Mouse (Mus musculus): ENCODE measurements around the gene G6pc. TPM values are rescaled to one million over a fixed set of nuclear protein-coding genes. Genes with fewer than 3 reads are reported as not detected.

Gene G6pc
- polyA plus RNA-seq, 1 experiment from 2014 or later: not detected

DNA sequence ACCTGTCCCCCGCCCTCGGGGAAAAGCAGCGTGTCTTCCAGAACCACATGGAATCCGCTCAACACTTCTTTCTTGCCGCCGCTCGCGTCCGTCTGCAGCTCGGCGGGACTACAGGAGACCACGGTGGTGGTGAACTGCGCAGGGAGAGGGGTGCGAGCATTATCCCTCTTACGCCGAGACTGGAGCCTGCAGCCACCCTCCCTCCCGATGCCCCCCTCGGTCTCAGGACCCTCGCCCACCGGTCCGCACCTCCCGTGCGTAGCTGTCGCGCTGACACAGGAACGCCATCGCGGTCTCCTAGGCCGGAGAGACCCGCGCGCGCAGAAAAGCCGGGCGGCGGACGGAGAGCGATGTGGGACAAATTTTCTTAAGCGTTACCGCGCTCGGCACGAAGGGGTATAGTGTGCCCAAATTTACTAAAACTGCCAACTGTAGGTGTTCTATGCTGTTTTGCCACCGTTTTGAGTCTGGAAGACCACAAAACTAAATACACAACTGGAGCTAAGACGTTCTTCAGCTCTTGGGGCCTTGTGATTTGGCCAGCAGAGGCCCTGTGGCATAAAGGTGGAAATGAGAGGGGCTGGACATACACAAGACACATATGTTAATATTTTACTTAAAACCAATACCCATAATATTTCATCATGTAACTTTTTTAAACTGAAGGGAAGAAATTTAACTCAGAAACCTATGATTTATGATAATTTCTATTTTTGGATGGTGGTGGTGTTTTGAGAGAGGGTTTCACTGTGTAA is 49.9 kb downstream of the G6pc start, which contains the start of gene Aarsd1:
TSS of gene Aarsd1 (minus strand) at position 515 of the 755 bp plus-strand sequence.
- ATAC-seq (ENCODE audit: insufficient read depth, low FRiP score, low TSS enrichment) (peak; percentile 71), DNase-seq (ENCODE audit: low spot score) (peak; percentile 91)
- Histone ChIP-seq H3K9ac (ENCODE audit: low read length) (peak within 1 kb of the TSS; percentile 75), H3K4me2 (ENCODE audit: low read depth) (peak within 1 kb of the TSS; percentile 86), H3K4me1 (ENCODE audit: control insufficient read depth, insufficient read depth, low read length) (peaks cover 6% of the 10 kb centered on the region), H3K27me3 (ENCODE audit: control insufficient read depth, insufficient read depth, low read length) (no peaks in the 10 kb centered on the region), H3K36me3 (ENCODE audit: control insufficient read depth, insufficient read depth, low read length) (peaks cover 4% of the 10 kb centered on the region; the same call in 1 of the 2 replicates), H3K9me3 (ENCODE audit: control insufficient read depth, low read length) (no peaks in the 10 kb centered on the region), H3K4me3 (ENCODE audit: low read depth, low read length) (peak within 1 kb of the TSS; percentile 68), H3K27ac (ENCODE audit: low read depth, low read length) (0 out of 2 replicates have a peak within 1 kb of the TSS, but pooled peaks have one; percentile 39)
- WGBS: under 1% methylated on average over 45 of the region's 45 CpGs

DNA sequence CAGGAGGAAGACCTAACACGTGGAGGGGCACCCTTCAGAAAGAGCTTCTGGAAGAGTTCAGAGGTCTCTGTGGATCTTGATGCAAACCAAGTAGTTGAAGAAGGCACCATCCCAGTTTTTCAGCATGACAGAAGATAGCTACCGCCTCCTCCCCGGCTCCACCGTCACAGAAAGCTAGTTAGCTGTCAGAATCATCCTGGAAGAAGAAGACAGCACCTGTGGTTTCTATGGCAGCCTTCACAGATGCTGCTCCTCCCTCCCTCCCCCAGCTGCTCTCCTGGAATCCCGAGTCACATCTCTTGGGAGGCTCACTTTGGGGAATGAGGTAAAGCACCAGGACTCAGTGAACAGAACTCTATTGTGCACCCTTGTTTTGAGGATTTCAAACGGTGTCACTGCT is 51.6 kb downstream of the G6pc start:
- 60% methylated on average over 6 of the region's 6 CpGs for WGBS
- ATAC-seq (ENCODE audit: insufficient read depth, low FRiP score, low TSS enrichment): no peak
- Histone ChIP-seq H3K4me3 (ENCODE audit: low read depth, low read length) (no peak overlapping the region), H3K4me2 (ENCODE audit: low read depth) (no peak overlapping the region), H3K27ac (ENCODE audit: low read depth, low read length) (no peak overlapping the region), H3K9me3 (ENCODE audit: control insufficient read depth, low read length) (no peaks in the 10 kb centered on the region), H3K4me1 (ENCODE audit: control insufficient read depth, insufficient read depth, low read length) (peaks cover 6% of the 10 kb centered on the region), H3K27me3 (ENCODE audit: control insufficient read depth, insufficient read depth, low read length) (no peaks in the 10 kb centered on the region), H3K36me3 (ENCODE audit: control insufficient read depth, insufficient read depth, low read length) (peaks cover 1% of the 10 kb centered on the region; the same call in 1 of the 2 replicates), H3K9ac (ENCODE audit: low read length) (no peak overlapping the region)
- DNase-seq (ENCODE audit: low spot score): no peak

DNA sequence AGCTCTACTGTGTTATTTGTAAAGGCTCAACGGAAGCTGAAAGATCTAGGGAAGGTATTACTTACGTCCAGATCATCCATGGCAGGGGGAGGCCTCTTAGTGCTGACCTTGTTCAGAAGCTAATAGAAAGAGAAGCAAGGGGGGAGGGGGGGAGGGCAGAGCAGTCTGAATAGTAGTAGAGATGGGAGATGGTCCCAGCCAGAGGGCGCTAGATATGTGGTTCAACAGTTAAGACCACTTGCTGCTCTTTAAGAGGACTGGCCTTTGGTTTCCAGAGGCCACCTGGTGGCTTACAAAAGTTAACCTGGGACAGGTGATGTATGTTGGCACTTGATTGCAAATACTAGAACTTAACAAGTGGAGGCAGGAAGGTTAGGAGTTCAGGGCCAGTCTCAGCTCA is 52.2 kb downstream of the G6pc start:
- Histone ChIP-seq H3K36me3 (ENCODE audit: control insufficient read depth, insufficient read depth, low read length) (no peaks in the 10 kb centered on the region), H3K4me2 (ENCODE audit: low read depth) (no peak overlapping the region), H3K9me3 (ENCODE audit: control insufficient read depth, low read length) (no peaks in the 10 kb centered on the region), H3K4me1 (ENCODE audit: control insufficient read depth, insufficient read depth, low read length) (peaks cover 6% of the 10 kb centered on the region), H3K27ac (ENCODE audit: low read depth, low read length) (no peak overlapping the region), H3K4me3 (ENCODE audit: low read depth, low read length) (no peak overlapping the region), H3K27me3 (ENCODE audit: control insufficient read depth, insufficient read depth, low read length) (no peaks in the 10 kb centered on the region), H3K9ac (ENCODE audit: low read length) (no peak overlapping the region)
- DNase-seq (ENCODE audit: low spot score) (no peak), ATAC-seq (ENCODE audit: insufficient read depth, low FRiP score, low TSS enrichment) (no peak)
- 30% methylated on average over 3 of the region's 3 CpGs for WGBS

DNA sequence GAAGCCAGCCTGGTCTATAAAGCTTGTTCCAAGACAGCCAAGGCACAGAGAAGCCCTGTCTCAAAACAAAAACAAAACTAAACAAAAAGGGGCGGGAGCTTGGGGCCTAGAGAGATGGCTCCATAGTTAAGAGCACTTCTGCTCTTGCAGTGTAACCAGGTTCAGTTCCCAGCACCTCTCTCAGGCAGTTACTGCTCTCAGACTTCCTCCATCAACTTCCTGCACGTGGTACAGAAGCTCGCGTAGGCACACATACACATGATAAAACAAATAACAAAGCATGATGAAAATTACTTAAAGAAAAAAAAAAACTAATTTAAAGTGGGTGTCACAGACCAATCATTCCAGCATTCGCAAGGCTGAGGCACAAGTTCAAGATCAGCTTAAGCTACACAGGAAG is 52.8 kb downstream of the G6pc start:
- no peaks in the 10 kb centered on the region for H3K36me3 ChIP-seq (ENCODE audit: control insufficient read depth, insufficient read depth, low read length)
- no peak overlapping the region for H3K9ac ChIP-seq (ENCODE audit: low read length)
- no peak for DNase-seq (ENCODE audit: low spot score)
- ATAC-seq (ENCODE audit: insufficient read depth, low FRiP score, low TSS enrichment): no peak
- no peaks in the 10 kb centered on the region for H3K27me3 ChIP-seq (ENCODE audit: control insufficient read depth, insufficient read depth, low read length)
- H3K9me3 ChIP-seq (ENCODE audit: control insufficient read depth, low read length): no peaks in the 10 kb centered on the region
- H3K4me3 ChIP-seq (ENCODE audit: low read depth, low read length): no peak overlapping the region
- no peak overlapping the region for H3K4me2 ChIP-seq (ENCODE audit: low read depth)
- WGBS: 89% methylated on average over 5 of the region's 5 CpGs
- no peak overlapping the region for H3K27ac ChIP-seq (ENCODE audit: low read depth, low read length)
- peaks cover 6% of the 10 kb centered on the region for H3K4me1 ChIP-seq (ENCODE audit: control insufficient read depth, insufficient read depth, low read length)

DNA sequence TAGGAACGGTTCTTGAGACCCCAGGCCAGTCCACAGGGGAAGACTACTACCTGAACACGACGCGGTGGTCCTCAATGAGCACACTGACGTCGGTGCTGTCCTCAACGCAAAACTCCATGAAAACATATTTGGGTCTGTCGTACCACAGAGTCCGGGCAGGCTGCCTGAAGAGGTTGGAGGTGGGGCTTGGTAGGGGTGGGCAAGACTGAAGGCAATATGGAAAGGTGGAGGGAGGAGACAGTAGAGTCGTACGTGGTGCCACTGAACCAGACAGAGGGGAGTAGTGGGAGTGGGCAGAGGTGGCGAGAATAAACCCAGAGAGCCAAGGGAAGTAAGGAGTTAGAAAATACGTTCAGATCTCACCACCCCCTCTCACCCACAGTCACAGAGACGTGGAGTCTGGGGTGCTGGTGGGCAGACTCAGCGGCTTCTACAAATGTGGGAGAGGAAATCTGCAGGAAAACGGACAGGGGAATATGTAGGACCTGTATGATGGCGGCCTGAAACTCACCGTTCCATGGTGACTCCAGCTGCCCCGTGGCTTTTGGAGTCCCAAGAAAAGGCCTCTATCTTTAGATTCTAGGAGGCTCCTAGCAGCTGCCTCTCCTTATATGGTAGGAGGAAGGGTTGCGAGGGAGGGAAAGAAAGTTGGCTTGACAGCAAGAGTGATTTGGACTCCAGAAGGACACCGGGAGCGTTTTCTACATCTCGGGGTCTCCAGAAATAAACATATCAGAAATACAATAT is 56.9 kb downstream of the G6pc start, which contains the start of gene Gm27029:
TSS of gene Gm27029 (minus strand) at position 692 of the 747 bp plus-strand sequence.
- DNase-seq (ENCODE audit: low spot score): no peak
- H3K4me1 ChIP-seq (ENCODE audit: control insufficient read depth, insufficient read depth, low read length): peaks cover 8% of the 10 kb centered on the region
- peak within 1 kb of the TSS; percentile 62 for H3K27ac ChIP-seq (ENCODE audit: low read depth, low read length)

DNA sequence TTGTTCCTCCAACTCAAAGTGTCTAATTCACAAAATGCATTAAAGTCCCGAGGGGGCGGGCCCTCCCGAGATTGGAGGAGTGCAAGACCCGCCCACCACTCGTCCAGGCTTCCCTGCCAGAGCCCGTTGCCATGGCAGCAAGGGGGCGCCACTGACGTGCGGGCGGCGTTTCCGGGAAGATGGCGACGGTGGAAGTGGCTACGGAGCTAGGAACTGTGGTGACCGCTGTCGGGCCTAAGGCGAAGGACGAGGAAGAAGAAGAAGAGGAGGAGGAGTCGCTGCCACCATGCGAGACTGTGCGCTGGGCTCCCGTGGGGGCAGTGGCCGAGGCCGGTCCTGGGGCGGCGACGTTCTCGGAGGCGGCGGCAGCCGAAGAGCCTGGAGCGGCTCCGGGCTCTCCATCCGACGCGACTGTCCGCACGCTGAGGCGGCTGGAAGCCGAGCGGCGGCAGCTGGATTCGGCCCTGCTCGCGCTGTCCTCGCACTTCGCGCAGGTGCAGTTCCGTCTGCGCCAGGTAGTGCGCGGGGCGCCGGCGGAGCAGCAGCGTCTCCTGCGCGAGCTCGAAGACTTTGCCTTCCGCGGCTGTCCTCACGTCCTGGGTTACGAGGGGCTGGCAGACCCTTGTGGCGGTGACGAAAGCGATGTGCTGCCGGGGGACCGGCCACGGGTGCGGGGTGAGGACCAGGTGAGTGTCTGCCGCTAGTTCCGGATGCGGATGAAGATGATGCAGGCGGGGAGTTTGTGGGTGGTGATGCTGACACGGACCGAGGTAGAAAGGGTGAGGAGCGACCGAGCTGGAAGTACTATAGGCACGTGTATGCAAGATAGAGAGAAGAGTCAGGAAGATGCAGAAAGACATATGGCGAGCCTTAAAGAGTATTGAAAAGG is 57.8 kb downstream of the G6pc start, which contains the start of the genes Rundc1 and Ptges3l:
TSS of gene Rundc1 (plus strand) at position 161 of the 889 bp plus-strand sequence.
TSS of gene Ptges3l (minus strand) at position 409 of the 889 bp plus-strand sequence.
- Histone ChIP-seq H3K27ac (ENCODE audit: low read depth, low read length) (peak within 1 kb of the TSS; percentile 62), H3K4me3 (ENCODE audit: low read depth, low read length) (peak within 1 kb of the TSS; percentile 95), H3K36me3 (ENCODE audit: control insufficient read depth, insufficient read depth, low read length) (peaks cover under 1% of the 10 kb centered on the region), H3K27me3 (ENCODE audit: control insufficient read depth, insufficient read depth, low read length) (no peaks in the 10 kb centered on the region), H3K4me1 (ENCODE audit: control insufficient read depth, insufficient read depth, low read length) (peaks cover 8% of the 10 kb centered on the region), H3K4me2 (ENCODE audit: low read depth) (peak within 1 kb of the TSS; percentile 95), H3K9me3 (ENCODE audit: control insufficient read depth, low read length) (no peaks in the 10 kb centered on the region), H3K9ac (ENCODE audit: low read length) (peak within 1 kb of the TSS; percentile 81)
- WGBS: under 1% methylated on average over 81 of the region's 81 CpGs
- peak; percentile 87 for ATAC-seq (ENCODE audit: insufficient read depth, low FRiP score, low TSS enrichment)
- DNase-seq (ENCODE audit: low spot score): peak; percentile 98

More for the DNA sequence above, 56.9 kb downstream of the G6pc start, which contains the start of gene Gm27029:
- H3K4me3 ChIP-seq (ENCODE audit: low read depth, low read length): peak within 1 kb of the TSS; percentile 95
- H3K9ac ChIP-seq (ENCODE audit: low read length): peak within 1 kb of the TSS; percentile 81
- no peaks in the 10 kb centered on the region for H3K9me3 ChIP-seq (ENCODE audit: control insufficient read depth, low read length)
- ATAC-seq (ENCODE audit: insufficient read depth, low FRiP score, low TSS enrichment): peak; percentile 13; the same call in 1 of the 2 replicates
- H3K27me3 ChIP-seq (ENCODE audit: control insufficient read depth, insufficient read depth, low read length): no peaks in the 10 kb centered on the region
- H3K4me2 ChIP-seq (ENCODE audit: low read depth): peak within 1 kb of the TSS; percentile 95
- H3K36me3 ChIP-seq (ENCODE audit: control insufficient read depth, insufficient read depth, low read length): no peaks in the 10 kb centered on the region; the same call in 1 of the 2 replicates
- WGBS: 6% methylated on average over 23 of the region's 23 CpGs

DNA sequence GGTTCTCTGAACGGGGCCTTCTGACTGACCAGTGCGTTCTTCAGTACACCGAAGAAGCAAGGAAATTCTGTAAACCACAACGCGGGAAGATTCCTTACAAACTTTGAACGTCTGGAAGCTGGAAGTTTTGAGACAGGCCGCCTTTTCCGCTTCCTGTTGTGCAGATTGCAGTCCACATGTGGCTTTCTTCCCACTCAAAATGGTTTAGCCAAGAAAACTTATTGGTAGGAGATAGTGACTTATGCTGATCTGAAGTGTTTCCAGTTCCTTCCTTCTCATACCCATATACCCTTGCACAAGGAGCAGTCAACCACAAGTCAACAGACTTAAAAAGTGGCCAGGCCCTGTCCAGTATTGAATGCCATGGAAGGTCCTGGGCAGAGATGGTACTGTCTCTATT is 58.8 kb downstream of the G6pc start:
- H3K27me3 ChIP-seq (ENCODE audit: control insufficient read depth, insufficient read depth, low read length): no peaks in the 10 kb centered on the region
- H3K4me2 ChIP-seq (ENCODE audit: low read depth): peak overlapping the region; percentile 95
- H3K9ac ChIP-seq (ENCODE audit: low read length): no peak overlapping the region; the same call in 1 of the 2 replicates
- ATAC-seq (ENCODE audit: insufficient read depth, low FRiP score, low TSS enrichment): no peak
- no peak overlapping the region for H3K27ac ChIP-seq (ENCODE audit: low read depth, low read length)
- peaks cover 8% of the 10 kb centered on the region for H3K4me1 ChIP-seq (ENCODE audit: control insufficient read depth, insufficient read depth, low read length)
- H3K4me3 ChIP-seq (ENCODE audit: low read depth, low read length): peak overlapping the region; percentile 95
- WGBS: 68% methylated on average over 8 of the region's 8 CpGs
- H3K9me3 ChIP-seq (ENCODE audit: control insufficient read depth, low read length): no peaks in the 10 kb centered on the region
- DNase-seq (ENCODE audit: low spot score): no peak
- peaks cover 3% of the 10 kb centered on the region for H3K36me3 ChIP-seq (ENCODE audit: control insufficient read depth, insufficient read depth, low read length)
